Mouse (Mus musculus): ENCODE data around the gene Plac9a. TPM values are rescaled to one million over a fixed set of nuclear protein-coding genes. Genes with fewer than 3 reads are reported as not detected.

Plac9a gene
- total and polyA plus RNA-seq, 2 experiments from 2014 or later: not detected

GRCm38 (mm10) chr14:25865251-25865650, 37.6 kb downstream of the Plac9a start:
- no peaks in the 10 kb centered on the region for H3K36me3 ChIP-seq (ENCODE audit: insufficient read depth, low read length)
- H3K4me2 ChIP-seq (ENCODE audit: low read depth, low read length, poor library complexity, severe bottlenecking): no peak overlapping the region
- 85% methylated on average over 5 of the region's 5 CpGs for WGBS
- no peak overlapping the region for H3K27ac ChIP-seq (ENCODE audit: low read depth, low read length)
- H3K4me3 ChIP-seq (ENCODE audit: low read depth, low read length): no peak overlapping the region
- H3K9ac ChIP-seq (replicated peaks; ENCODE audit: low read length, poor library complexity, severe bottlenecking): no peak overlapping the region
- ATAC-seq (ENCODE audit: low FRiP score): no peak
- DNase-seq (ENCODE audit: low spot score): no peak
- no peak for TF ChIP-seq CTCF (IDR thresholded peaks at IDR 0.05)
- H3K9me3 ChIP-seq (ENCODE audit: low read length): no peaks in the 10 kb centered on the region
- no peaks in the 10 kb centered on the region for H3K4me1 ChIP-seq (ENCODE audit: insufficient read depth, low read length)
- no peaks in the 10 kb centered on the region for H3K27me3 ChIP-seq (ENCODE audit: insufficient read depth, low read length)

- no peak overlapping the region for H3K27ac ChIP-seq (ENCODE audit: low read depth, low read length)
- H3K4me1 ChIP-seq (ENCODE audit: insufficient read depth, low read length): no peaks in the 10 kb centered on the region
- H3K36me3 ChIP-seq (ENCODE audit: insufficient read depth, low read length): no peaks in the 10 kb centered on the region
- H3K9ac ChIP-seq (replicated peaks; ENCODE audit: low read length, poor library complexity, severe bottlenecking): no peak overlapping the region
- no peak for TF ChIP-seq CTCF (IDR thresholded peaks at IDR 0.05)
- 87% methylated on average over 2 of the region's 2 CpGs for WGBS
- DNase-seq (ENCODE audit: low spot score) (no peak), ATAC-seq (ENCODE audit: low FRiP score) (no peak)
- H3K4me3 ChIP-seq (ENCODE audit: low read depth, low read length): no peak overlapping the region
- H3K27me3 ChIP-seq (ENCODE audit: insufficient read depth, low read length): no peaks in the 10 kb centered on the region
- H3K9me3 ChIP-seq (ENCODE audit: low read length): no peaks in the 10 kb centered on the region
- no peak overlapping the region for H3K4me2 ChIP-seq (ENCODE audit: low read depth, low read length, poor library complexity, severe bottlenecking)
These were observed 39.2 kb downstream of the Plac9a start for GRCm38 (mm10) chr14:25863721-25864120.

- ATAC-seq (ENCODE audit: low FRiP score) (no peak), DNase-seq (ENCODE audit: low spot score) (no peak)
- Histone ChIP-seq H3K27me3 (ENCODE audit: insufficient read depth, low read length) (no peaks in the 10 kb centered on the region), H3K36me3 (ENCODE audit: insufficient read depth, low read length) (no peaks in the 10 kb centered on the region), H3K4me3 (ENCODE audit: low read depth, low read length) (no peak overlapping the region), H3K27ac (ENCODE audit: low read depth, low read length) (no peak overlapping the region), H3K9ac (replicated peaks; ENCODE audit: low read length, poor library complexity, severe bottlenecking) (no peak overlapping the region), H3K9me3 (ENCODE audit: low read length) (no peaks in the 10 kb centered on the region), H3K4me2 (ENCODE audit: low read depth, low read length, poor library complexity, severe bottlenecking) (no peak overlapping the region), H3K4me1 (ENCODE audit: insufficient read depth, low read length) (no peaks in the 10 kb centered on the region)
- no peak for TF ChIP-seq CTCF (IDR thresholded peaks at IDR 0.05)
- 91% methylated on average over 13 of the region's 13 CpGs for WGBS
These were observed 40.9 kb downstream of the Plac9a start for GRCm38 (mm10) chr14:25861771-25862530.

- Histone ChIP-seq H3K9ac (replicated peaks; ENCODE audit: low read length, poor library complexity, severe bottlenecking) (no peak overlapping the region), H3K4me3 (ENCODE audit: low read depth, low read length) (no peak overlapping the region), H3K9me3 (ENCODE audit: low read length) (no peaks in the 10 kb centered on the region), H3K4me2 (ENCODE audit: low read depth, low read length, poor library complexity, severe bottlenecking) (no peak overlapping the region), H3K36me3 (ENCODE audit: insufficient read depth, low read length) (no peaks in the 10 kb centered on the region), H3K27ac (ENCODE audit: low read depth, low read length) (no peak overlapping the region), H3K4me1 (ENCODE audit: insufficient read depth, low read length) (no peaks in the 10 kb centered on the region), H3K27me3 (ENCODE audit: insufficient read depth, low read length) (no peaks in the 10 kb centered on the region)
- TF ChIP-seq CTCF (IDR thresholded peaks at IDR 0.05): no peak
- DNase-seq (ENCODE audit: low spot score) (no peak), ATAC-seq (ENCODE audit: low FRiP score) (no peak)
- 88% methylated on average over 8 of the region's 8 CpGs for WGBS
These were observed 45.0 kb downstream of the Plac9a start for GRCm38 (mm10) chr14:25857940-25858339.

- ATAC-seq (ENCODE audit: low FRiP score) (no peak), DNase-seq (ENCODE audit: low spot score) (no peak)
- Histone ChIP-seq H3K4me1 (ENCODE audit: insufficient read depth, low read length) (no peaks in the 10 kb centered on the region), H3K4me2 (ENCODE audit: low read depth, low read length, poor library complexity, severe bottlenecking) (no peak overlapping the region), H3K27me3 (ENCODE audit: insufficient read depth, low read length) (no peaks in the 10 kb centered on the region), H3K36me3 (ENCODE audit: insufficient read depth, low read length) (no peaks in the 10 kb centered on the region), H3K9me3 (ENCODE audit: low read length) (no peaks in the 10 kb centered on the region), H3K4me3 (ENCODE audit: low read depth, low read length) (no peak overlapping the region), H3K9ac (replicated peaks; ENCODE audit: low read length, poor library complexity, severe bottlenecking) (no peak overlapping the region), H3K27ac (ENCODE audit: low read depth, low read length) (no peak overlapping the region)
- TF ChIP-seq CTCF (IDR thresholded peaks at IDR 0.05): no peak
- WGBS: 83% methylated on average over 3 of the region's 3 CpGs
These were observed 45.7 kb downstream of the Plac9a start for GRCm38 (mm10) chr14:25857168-25857621.

GRCm38 (mm10) chr14:25855241-25855885, 47.5 kb downstream of the Plac9a start:
- Histone ChIP-seq H3K4me3 (ENCODE audit: low read depth, low read length) (no peak overlapping the region), H3K4me1 (ENCODE audit: insufficient read depth, low read length) (no peaks in the 10 kb centered on the region), H3K27ac (ENCODE audit: low read depth, low read length) (no peak overlapping the region), H3K9ac (replicated peaks; ENCODE audit: low read length, poor library complexity, severe bottlenecking) (no peak overlapping the region), H3K27me3 (ENCODE audit: insufficient read depth, low read length) (no peaks in the 10 kb centered on the region), H3K36me3 (ENCODE audit: insufficient read depth, low read length) (no peaks in the 10 kb centered on the region), H3K4me2 (ENCODE audit: low read depth, low read length, poor library complexity, severe bottlenecking) (no peak overlapping the region), H3K9me3 (ENCODE audit: low read length) (no peaks in the 10 kb centered on the region)
- no peak for DNase-seq (ENCODE audit: low spot score)
- TF ChIP-seq CTCF (IDR thresholded peaks at IDR 0.05): no peak
- ATAC-seq (ENCODE audit: low FRiP score): no peak
- 63% methylated on average over 8 of the region's 8 CpGs for WGBS
